Mouse (Mus musculus) adrenal gland, adult 18-20 months (tissue): Measurements from ENCODE around the gene Syngap1. TPM values are rescaled to one million over a fixed set of nuclear protein-coding genes. Genes with fewer than 3 reads are reported as not detected.
"Not testable (repeated sequence)": the region's sequence is repeated elsewhere in the genome, so short reads cannot be mapped to it uniquely, and the experiment has no call there.

Source experiments
- DNase-seq, 2 experiments: peaks; one replicate each; pipeline ENCODE4 v3.0.0; 2021 to 2022; ENCODE audit warnings: low spot score in 2 of 2
- long read RNA-seq, 2 experiments: library from polyadenylated mRNA; stranded (forward); transcript quantifications; one replicate each; pipeline ENCODE4 v2.0.0; 2021
- total RNA-seq, 2 experiments: library from RNA; stranded (reverse); gene quantifications; 1 replicate in 1 of 2; 2 replicates in 1 of 2; pipeline ENCODE4 v1.2.3; 2021

Gene Syngap1
- 10 to 100 TPM; 16.6 to 19.1 TPM for total RNA-seq
- long read RNA-seq, experiment 1 = 0 reads
- long read RNA-seq, experiment 2 = 0 reads

GRCm38 (mm10) chr17:26941031-26941789, at the start of gene Syngap1:
TSS of gene Syngap1 (plus strand) at chr17:26941253.
- DNase-seq = no peak

GRCm38 (mm10) chr17:26892635-26893375, 48.2 kb upstream of the Syngap1 start:
- DNase-seq = no peak

GRCm38 (mm10) chr17:26893492-26893891, 47.6 kb upstream of the Syngap1 start:
- DNase-seq = no peak

- no peak for DNase-seq
These were observed 46.7 kb upstream of the Syngap1 start for GRCm38 (mm10) chr17:26894342-26894741.

- peak; percentile 68 to 74 for DNase-seq
These were observed 45.5 kb upstream of the Syngap1 start for GRCm38 (mm10) chr17:26895578-26895977.

- no peak for DNase-seq
These were observed 40.1 kb upstream of the Syngap1 start for GRCm38 (mm10) chr17:26900916-26901315.

GRCm38 (mm10) chr17:26904320-26904719, 36.7 kb upstream of the Syngap1 start:
- DNase-seq = no peak

- DNase-seq = not testable (repeated sequence)
These were observed 33.5 kb upstream of the Syngap1 start for GRCm38 (mm10) chr17:26907506-26907905.

- DNase-seq = no peak
These were observed 25.8 kb upstream of the Syngap1 start for GRCm38 (mm10) chr17:26915248-26915647.

- DNase-seq = peak; percentile 98
These were observed 24.2 kb upstream of the Syngap1 start, which contains the start of gene Kifc5b for GRCm38 (mm10) chr17:26916711-26917482. TSS of gene Kifc5b (plus strand) at chr17:26917091.

GRCm38 (mm10) chr17:26917560-26917959, 23.5 kb upstream of the Syngap1 start:
- not testable (repeated sequence) for DNase-seq

DNA sequence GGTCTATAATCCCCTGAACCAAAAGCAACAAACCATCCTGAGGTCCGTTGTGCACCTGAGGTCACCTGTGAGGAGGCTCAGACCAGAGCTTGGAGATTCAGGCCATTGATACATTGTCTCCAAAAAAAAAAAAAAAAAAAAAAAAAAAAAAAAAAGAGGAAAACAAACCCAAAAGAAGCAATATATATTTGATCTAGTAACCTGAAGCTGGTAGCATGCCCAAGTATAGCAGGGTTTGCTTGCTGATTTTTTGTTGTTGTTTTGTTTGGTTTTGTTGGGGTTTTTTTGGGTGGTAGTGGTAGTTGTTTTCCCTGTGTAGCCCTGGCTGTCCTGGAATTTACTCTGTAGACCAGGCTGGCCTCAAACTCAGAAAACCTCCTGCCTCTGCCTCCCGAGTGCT, 22.7 kb upstream of the Syngap1 start:
- no peak for DNase-seq

GRCm38 (mm10) chr17:26919516-26919915, 21.5 kb upstream of the Syngap1 start:
- DNase-seq = not testable (repeated sequence)

GRCm38 (mm10) chr17:26922368-26922767, 18.7 kb upstream of the Syngap1 start:
- not testable (repeated sequence) for DNase-seq

DNA sequence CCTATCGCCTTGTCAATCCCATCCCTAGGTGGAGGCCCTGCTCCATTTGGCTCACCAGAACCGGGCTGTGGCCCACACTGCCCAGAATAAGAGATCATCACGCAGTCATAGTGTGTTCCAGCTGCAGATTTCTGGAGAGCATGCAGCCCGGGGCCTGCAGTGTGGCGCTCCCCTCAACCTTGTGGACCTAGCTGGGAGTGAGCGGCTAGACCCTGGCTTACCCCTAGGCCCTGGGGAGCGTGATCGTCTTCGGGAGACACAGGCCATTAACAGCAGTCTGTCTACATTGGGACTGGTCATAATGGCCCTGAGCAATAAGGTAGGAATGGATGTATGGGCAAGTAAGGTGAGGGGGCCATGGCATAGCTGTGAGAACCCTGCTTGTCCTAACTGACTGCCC, 15.6 kb upstream of the Syngap1 start:
- DNase-seq = not testable (repeated sequence)

- DNase-seq = peak in 1 of 2 experiments; percentile 17
These were observed 9.3 kb upstream of the Syngap1 start for GRCm38 (mm10) chr17:26931795-26932194.

- DNase-seq = peak; percentile 99
These were observed 8.1 kb upstream of the Syngap1 start, which contains the start of gene Phf1 for GRCm38 (mm10) chr17:26932839-26933398. TSS of gene Phf1 (plus strand) at chr17:26933052.

- no peak for DNase-seq
These were observed 7.6 kb upstream of the Syngap1 start for GRCm38 (mm10) chr17:26933419-26933818.

DNA sequence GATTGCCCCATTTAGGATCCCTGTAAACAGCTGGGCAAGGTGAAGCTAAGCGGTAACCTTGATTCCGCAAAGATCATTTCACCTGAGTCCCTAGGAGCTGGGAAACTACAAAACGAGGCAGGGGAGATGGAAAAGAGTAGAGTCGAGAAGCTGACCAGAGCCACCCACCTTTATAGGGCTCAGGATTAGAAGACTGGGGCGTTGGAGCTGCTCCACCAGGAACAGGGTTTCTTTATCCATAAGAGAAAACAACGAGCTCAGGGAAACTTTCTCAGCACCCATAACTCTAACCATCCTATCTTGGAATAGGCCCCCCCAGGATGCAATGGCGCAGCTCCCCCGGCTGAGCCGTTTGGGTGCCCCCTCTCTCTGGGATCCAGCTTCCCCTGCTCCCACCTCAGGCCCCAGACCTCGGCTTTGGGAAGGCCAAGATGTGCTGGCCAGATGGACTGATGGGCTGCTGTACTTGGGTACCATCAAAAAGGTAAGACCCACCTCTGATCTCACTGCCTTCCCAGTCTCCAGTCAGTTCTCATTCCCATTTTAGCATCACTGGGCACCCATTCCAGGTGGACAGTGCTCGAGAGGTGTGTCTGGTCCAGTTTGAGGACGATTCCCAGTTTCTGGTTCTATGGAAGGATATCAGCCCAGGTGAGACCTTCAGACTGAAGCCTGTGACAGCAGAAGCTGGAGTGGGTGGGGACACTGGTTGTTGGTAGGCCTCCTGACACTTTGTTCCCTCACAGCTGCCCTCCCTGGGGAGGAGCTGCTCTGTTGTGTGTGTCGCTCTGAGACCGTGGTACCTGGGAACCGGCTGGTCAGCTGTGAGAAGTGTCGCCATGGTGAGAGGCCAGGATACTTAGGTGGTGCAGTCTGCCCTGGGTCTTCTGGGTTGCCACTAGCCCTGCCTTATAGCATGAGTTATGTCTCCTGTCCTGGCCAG, 6.9 kb upstream of the Syngap1 start:
- no peak for DNase-seq

DNA sequence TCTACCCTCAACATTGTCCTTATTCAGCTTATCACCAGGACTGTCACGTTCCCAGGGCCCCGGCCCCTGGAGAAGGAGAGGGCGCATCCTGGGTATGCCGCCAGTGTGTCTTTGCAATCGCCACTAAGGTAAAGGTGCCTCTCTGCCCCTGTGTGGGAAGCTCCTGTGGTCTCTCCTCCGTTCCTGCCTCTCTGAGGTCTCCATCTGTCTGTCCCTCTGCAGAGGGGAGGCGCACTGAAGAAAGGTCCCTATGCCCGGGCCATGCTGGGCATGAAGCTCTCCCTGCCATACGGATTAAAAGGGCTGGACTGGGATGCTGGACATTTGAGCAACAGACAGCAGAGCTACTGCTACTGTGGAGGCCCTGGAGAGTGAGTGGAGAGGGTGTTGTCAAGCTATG, 6.0 kb upstream of the Syngap1 start:
- no peak for DNase-seq
